Mouse (Mus musculus) brain, embryonic 14.5 days (tissue): ENCODE results near the gene Xntrpc.

Experiments used
- CTCF ChIP-seq: fragments of 200-500 bp; IDR thresholded peaks from 2 replicates; pipeline ENCODE4 v1.5.1; 2012; ENCODE audit warnings: inconsistent platforms, mild to moderate bottlenecking, moderate library complexity, borderline replicate concordance; ENCODE audit not compliant: insufficient read depth, insufficient read length; ENCODE audit errors: extremely low read depth
- POLR2A ChIP-seq: fragments of 200-500 bp; IDR thresholded peaks from 2 replicates; pipeline ENCODE4 v1.6.1; 2012; ENCODE audit warnings: mild to moderate bottlenecking, inconsistent platforms, borderline replicate concordance; ENCODE audit not compliant: poor library complexity, insufficient read depth, insufficient read length, severe bottlenecking; ENCODE audit errors: extremely low read depth

DNA sequence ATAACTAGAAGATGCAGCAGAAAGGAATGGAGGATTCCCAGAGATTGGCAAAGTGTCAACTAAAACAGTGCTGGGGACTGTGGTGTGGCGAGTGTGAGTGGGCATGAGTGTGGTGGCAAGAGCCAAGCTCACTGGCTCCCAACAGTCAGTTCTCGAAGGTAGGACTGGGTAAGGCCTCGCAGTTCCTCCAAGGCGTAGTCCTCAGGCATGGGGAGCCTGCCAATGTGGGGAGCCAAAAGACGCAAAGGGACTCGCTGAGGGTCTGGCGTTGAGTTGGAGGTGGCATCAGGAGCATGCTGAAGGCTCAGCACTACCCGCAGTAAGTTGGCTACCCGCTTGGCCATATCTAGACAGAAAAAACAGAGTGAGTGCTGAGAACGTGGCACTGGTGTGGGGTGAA is 54.8 kb downstream of the Xntrpc start:
- TF ChIP-seq CTCF (no peak), POLR2A (no peak)
